Mouse (Mus musculus) CH12.LX (cell line): ENCODE measurements at regions not wholly inside any gene's neighbourhood (a gene's known extent, or its start where the extent isn't known, plus 50 kb on each side); places are given as distances from the start of the nearest gene placed in this dataset.

ENCODE experiments used
- DNase-seq: peaks from one replicate; pipeline ENCODE4 v3.0.0-alpha.2; 2013; ENCODE audit errors: extremely low read depth
- H3K27ac ChIP-seq: 2 replicates; pipeline ENCODE4 v1.5.1; 2012; ENCODE audit warnings: low read depth, mild to moderate bottlenecking, control low read depth, moderate library complexity; ENCODE audit not compliant: insufficient read depth
- H3K27me3 ChIP-seq: replicated peaks from 2 replicates; pipeline ENCODE3; 2012; ENCODE audit warnings: inconsistent platforms
- H3K36me3 ChIP-seq, 2 experiments: replicated peaks in 1 of 2; 2 replicates each; pipeline versions ENCODE3 to v1.6.1; 2012; ENCODE audit warnings: inconsistent platforms in 1 of 2, low read length in 1 of 2, mild to moderate bottlenecking in 1 of 2, mixed read lengths in 1 of 2, moderate library complexity in 1 of 2; ENCODE audit not compliant: control insufficient read depth in 1 of 2, insufficient read depth in 1 of 2
- H3K4me1 ChIP-seq, 2 experiments: 2 replicates each; pipeline ENCODE4 v1.6.1; 2012; ENCODE audit warnings: inconsistent platforms in 1 of 2, moderate library complexity in 1 of 2; ENCODE audit not compliant: insufficient read depth in 2 of 2, control insufficient read depth in 1 of 2
- H3K4me2 ChIP-seq: 2 replicates; pipeline ENCODE4 v1.6.1; 2012; ENCODE audit warnings: low read depth, mild to moderate bottlenecking, control low read depth; ENCODE audit not compliant: poor library complexity, insufficient read depth, severe bottlenecking
- H3K4me3 ChIP-seq, 3 experiments: fragments of 150-350 bp in 1 of 3; sonication (generic) in 1 of 3; replicated peaks in 1 of 3; 2 replicates each; pipeline versions ENCODE3 to v1.5.1; 2011 to 2012; ENCODE audit warnings: low read depth in 2 of 3, low read length in 2 of 3, mild to moderate bottlenecking in 2 of 3, moderate library complexity in 2 of 3, control low read depth in 1 of 3, improper control_type of control experiment in 1 of 3, inconsistent platforms in 1 of 3, mixed read lengths in 1 of 3; ENCODE audit not compliant: poor library complexity in 1 of 3
- H3K79me2 ChIP-seq: replicated peaks from 2 replicates; pipeline ENCODE4 v1.6.1; 2012; ENCODE audit warnings: mild to moderate bottlenecking, moderate library complexity; ENCODE audit not compliant: control insufficient read depth, poor library complexity, insufficient read depth, severe bottlenecking; ENCODE audit errors: extremely low read depth
- H3K9ac ChIP-seq: 2 replicates; pipeline ENCODE4 v1.6.1; 2012; ENCODE audit warnings: low read depth, mild to moderate bottlenecking, control low read depth, moderate library complexity; ENCODE audit not compliant: insufficient read depth
- H3K9me3 ChIP-seq: replicated peaks from 2 replicates; pipeline ENCODE3; 2012; ENCODE audit warnings: low read length, inconsistent platforms, mixed read lengths
- BHLHE40 ChIP-seq: IDR thresholded peaks from 2 replicates; pipeline ENCODE4 v1.6.1; 2011; ENCODE audit warnings: mild to moderate bottlenecking, low read depth, low read length, improper control_type of control experiment
- CHD1 ChIP-seq: IDR thresholded peaks from 2 replicates; pipeline ENCODE4 v1.6.1; 2012; ENCODE audit warnings: low read depth, low read length, improper control_type of control experiment, inconsistent platforms
- CTCF ChIP-seq, 2 experiments: IDR thresholded peaks in 1 of 2; conservative IDR thresholded peaks in 1 of 2; 2 replicates each; pipeline ENCODE4 v1.5.1; 2011 to 2012; ENCODE audit warnings: low read depth in 2 of 2, low read length in 2 of 2, improper control_type of control experiment in 1 of 2, inconsistent platforms in 1 of 2, mild to moderate bottlenecking in 1 of 2, moderate library complexity in 1 of 2
- ETS1 ChIP-seq: conservative IDR thresholded peaks from 2 replicates; pipeline ENCODE4 v1.6.1; 2012; ENCODE audit warnings: low read depth, mild to moderate bottlenecking, inconsistent platforms, low read length, improper control_type of control experiment, moderate library complexity
- HCFC1 ChIP-seq: IDR thresholded peaks from 2 replicates; pipeline ENCODE4 v1.6.1; 2012; ENCODE audit warnings: low read depth, mild to moderate bottlenecking, inconsistent platforms, low read length, improper control_type of control experiment
- IRF4 ChIP-seq: IDR thresholded peaks from 2 replicates; pipeline ENCODE4 v1.6.1; 2014; ENCODE audit warnings: low read depth, mild to moderate bottlenecking, inconsistent platforms, low read length, improper control_type of control experiment
- JUN ChIP-seq: IDR thresholded peaks from 2 replicates; pipeline ENCODE4 v1.6.1; 2011; ENCODE audit warnings: low read depth, mild to moderate bottlenecking, low read length, improper control_type of control experiment, moderate library complexity; ENCODE audit not compliant: insufficient read depth
- JUND ChIP-seq: conservative IDR thresholded peaks from 2 replicates; pipeline ENCODE4 v1.6.1; 2011; ENCODE audit warnings: low read depth, low read length, improper control_type of control experiment
- KAT2A ChIP-seq: IDR thresholded peaks from 2 replicates; pipeline ENCODE4 v1.6.1; 2012; ENCODE audit warnings: low read length, improper control_type of control experiment, inconsistent platforms; ENCODE audit not compliant: insufficient replicate concordance
- MAFK ChIP-seq: IDR thresholded peaks from 2 replicates; pipeline ENCODE4 v1.6.1; 2011; ENCODE audit warnings: low read length, improper control_type of control experiment; ENCODE audit not compliant: insufficient replicate concordance
- MAZ ChIP-seq: IDR thresholded peaks from 2 replicates; pipeline ENCODE4 v1.6.1; 2012; ENCODE audit warnings: low read depth, mild to moderate bottlenecking, inconsistent platforms, low read length, improper control_type of control experiment, moderate library complexity
- MEF2A ChIP-seq: IDR thresholded peaks from 2 replicates; pipeline ENCODE4 v1.6.1; 2014; ENCODE audit warnings: low read depth, mild to moderate bottlenecking, inconsistent platforms, low read length, improper control_type of control experiment, borderline replicate concordance
- NELFE ChIP-seq: IDR thresholded peaks from 2 replicates; pipeline ENCODE4 v1.6.1; 2011; ENCODE audit warnings: low read depth, low read length, improper control_type of control experiment
- NRF1 ChIP-seq: IDR thresholded peaks from 2 replicates; pipeline ENCODE4 v1.6.1; 2014; ENCODE audit warnings: low read depth, mild to moderate bottlenecking, inconsistent platforms, low read length, improper control_type of control experiment, moderate library complexity
- POLR2A ChIP-seq: IDR thresholded peaks from 2 replicates; pipeline ENCODE4 v1.6.1; 2011; ENCODE audit warnings: low read depth, mild to moderate bottlenecking, improper control_type of control experiment, low read length
- POLR2AphosphoS2 ChIP-seq: IDR thresholded peaks from 2 replicates; pipeline ENCODE4 v1.6.1; 2011; ENCODE audit warnings: low read depth, low read length, improper control_type of control experiment
- RAD21 ChIP-seq: IDR thresholded peaks from 2 replicates; pipeline ENCODE4 v1.6.1; 2011; ENCODE audit warnings: low read depth, mild to moderate bottlenecking, low read length, improper control_type of control experiment, moderate library complexity
- SIN3A ChIP-seq: IDR thresholded peaks from 2 replicates; pipeline ENCODE4 v1.6.1; 2012; ENCODE audit warnings: low read length, improper control_type of control experiment, inconsistent platforms
- SMC3 ChIP-seq: IDR thresholded peaks from 2 replicates; pipeline ENCODE4 v1.6.1; 2011; ENCODE audit warnings: low read depth, low read length, improper control_type of control experiment
- TBP ChIP-seq: conservative IDR thresholded peaks from 2 replicates; pipeline ENCODE4 v1.6.1; 2011; ENCODE audit warnings: low read depth, low read length, improper control_type of control experiment
- TCF12 ChIP-seq: IDR thresholded peaks from 2 replicates; pipeline ENCODE4 v1.6.1; 2014; ENCODE audit warnings: low read depth, mild to moderate bottlenecking, inconsistent platforms, low read length, improper control_type of control experiment
- USF1 ChIP-seq: IDR thresholded peaks from 2 replicates; pipeline ENCODE4 v1.6.1; 2014; ENCODE audit warnings: low read depth, mild to moderate bottlenecking, inconsistent platforms, low read length, improper control_type of control experiment
- ZC3H11A ChIP-seq: IDR thresholded peaks from 2 replicates; pipeline ENCODE4 v1.6.1; 2012; ENCODE audit warnings: low read depth, mild to moderate bottlenecking, inconsistent platforms, low read length, improper control_type of control experiment
- ZKSCAN1 ChIP-seq: IDR thresholded peaks from 2 replicates; pipeline ENCODE4 v1.6.1; 2012; ENCODE audit warnings: low read depth, inconsistent platforms, low read length, improper control_type of control experiment, borderline replicate concordance
- ZMIZ1 ChIP-seq: IDR thresholded peaks from 2 replicates; pipeline ENCODE4 v1.6.1; 2012; ENCODE audit warnings: low read depth, mild to moderate bottlenecking, inconsistent platforms, low read length, improper control_type of control experiment
- ZNF384 ChIP-seq: IDR thresholded peaks from 2 replicates; pipeline ENCODE4 v1.6.1; 2012; ENCODE audit warnings: low read depth, low read length, improper control_type of control experiment, inconsistent platforms
- dilution Hi-C: fragments of 300-500 bp; cut with MboI; formaldehyde crosslinking; loops from 2 replicates; pipeline ENCODE4 v1.14.3; 2020; ENCODE audit warnings: low sequenced_read_pairs; ENCODE audit not compliant: extremely low pct_unique_long_range_greater_than_20kb, extremely low pct_ligation_motif_present
- in situ Hi-C: fragments of 300-500 bp; cut with MboI; formaldehyde crosslinking; loops from 3 replicates; pipeline ENCODE4 v1.14.3; 2019; ENCODE audit warnings: low sequenced_read_pairs, low pct_ligation_motif_present, low pct_unique_long_range_greater_than_20kb, mixed read lengths

DNA sequence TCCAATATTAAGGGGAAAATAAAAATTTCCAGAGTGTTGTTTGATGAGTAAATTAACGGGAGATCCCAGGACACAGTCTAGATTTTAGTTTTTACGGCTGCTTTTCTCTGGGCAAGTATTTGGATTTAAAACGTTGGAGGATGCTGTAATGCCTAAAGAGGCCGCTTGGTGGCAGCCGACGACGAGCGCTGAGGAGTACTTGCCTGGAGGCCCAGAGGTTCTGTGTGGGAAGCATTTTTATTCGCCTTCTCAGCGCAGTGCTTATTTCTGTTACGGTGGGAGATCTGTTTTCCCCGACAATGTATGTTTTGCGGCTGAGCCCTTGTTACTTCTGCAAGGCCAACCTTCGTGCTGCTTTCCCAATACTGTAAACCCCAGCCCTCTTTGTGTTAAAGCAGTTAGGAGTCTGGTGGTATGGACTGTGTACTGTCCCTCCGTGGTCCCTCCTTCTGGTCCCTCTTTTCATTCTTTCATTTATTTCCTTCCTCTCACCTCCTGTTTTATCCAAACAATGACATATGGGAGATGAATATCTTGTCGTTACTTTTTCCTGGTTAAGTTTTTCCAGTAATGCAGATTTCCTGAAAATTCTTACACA, 142.3 kb downstream of the Bach1 start:
- dilution Hi-C loops = no loop called here
- peak; percentile 77 for DNase-seq
- H3K4me3 ChIP-seq = no peak overlapping the region
- no peaks in the 10 kb centered on the region for H3K9me3 ChIP-seq
- no peak overlapping the region for H3K9ac ChIP-seq
- peak overlapping the region; percentile 22; the same call in 1 of the 2 replicates for H3K4me2 ChIP-seq
- no peak overlapping the region for H3K27ac ChIP-seq
- in situ Hi-C loops = loop anchor here (5.0 to 10.0 kb wide), 2 partner anchors 294 to 361 kb away; no protein-coding TSS in a partner anchor
- no peaks in the 10 kb centered on the region for H3K36me3 ChIP-seq
- H3K4me1 ChIP-seq = peaks cover 0 to 2% of the 10 kb centered on the region in 2 experiments; a peak in 1 of 4 replicates
- H3K79me2 ChIP-seq = no peaks in the 10 kb centered on the region
- TF ChIP-seq NRF1 (no peak), IRF4 (peak; percentile 38; the same call in 1 of the 2 replicates), ZKSCAN1 (no peak), CHD1 (no peak), HCFC1 (0 out of 2 replicates have a peak, but pooled peaks have one; percentile 16), KAT2A (no peak), SMC3 (peak; percentile 97), ETS1 (no peak), SIN3A (peak; percentile 42; the same call in 1 of the 2 replicates), NELFE (peak; percentile 46; the same call in 1 of the 2 replicates), POLR2A (no peak), MAZ (no peak), USF1 (no peak), MAFK (no peak), TBP (no peak), BHLHE40 (no peak), ZNF384 (no peak), ZC3H11A (peak; percentile 97), MEF2A (peak; percentile 45; the same call in 1 of the 2 replicates), RAD21 (peak; percentile 100), JUND (no peak), JUN (no peak), ZMIZ1 (no peak), TCF12 (no peak), POLR2AphosphoS2 (no peak), CTCF (conservative IDR thresholded peaks at IDR 0.05 in 1 of 2, IDR thresholded peaks at IDR 0.05 in 1 of 2; ENCODE audit: low read depth in 2 of 2, low read length in 2 of 2) (peak; percentile 91 to 96)
- TF ChIP-seq, all 38 proteins: peak for 9
- H3K27me3 ChIP-seq = no peaks in the 10 kb centered on the region
